Mouse (Mus musculus) brain, embryonic 14.5 days (tissue): ENCODE measurements around the gene Tm9sf1. TPM values are rescaled to one million over a fixed set of nuclear protein-coding genes. Genes with fewer than 3 reads are reported as not detected.

Experiments
- DNase-seq: peaks from one replicate; pipeline ENCODE4 v3.0.0-alpha.2; 2011; ENCODE audit warnings: low read depth
- CTCF ChIP-seq: fragments of 200-500 bp; IDR thresholded peaks from 2 replicates; pipeline ENCODE4 v1.5.1; 2012; ENCODE audit warnings: inconsistent platforms, mild to moderate bottlenecking, moderate library complexity, borderline replicate concordance; ENCODE audit not compliant: insufficient read depth, insufficient read length; ENCODE audit errors: extremely low read depth
- POLR2A ChIP-seq: fragments of 200-500 bp; IDR thresholded peaks from 2 replicates; pipeline ENCODE4 v1.6.1; 2012; ENCODE audit warnings: mild to moderate bottlenecking, inconsistent platforms, borderline replicate concordance; ENCODE audit not compliant: poor library complexity, insufficient read depth, insufficient read length, severe bottlenecking; ENCODE audit errors: extremely low read depth
- polyA plus RNA-seq: library from polyadenylated mRNA; depleted of rRNA; stranded (reverse); fragments of >200 nt; gene quantifications from 2 replicates; pipeline ENCODE4 v1.2.3, GENCODE M21; 2012; rRNA removed

The Tm9sf1 gene
- polyA plus RNA-seq, 1 experiment: 44.9 TPM

DNA sequence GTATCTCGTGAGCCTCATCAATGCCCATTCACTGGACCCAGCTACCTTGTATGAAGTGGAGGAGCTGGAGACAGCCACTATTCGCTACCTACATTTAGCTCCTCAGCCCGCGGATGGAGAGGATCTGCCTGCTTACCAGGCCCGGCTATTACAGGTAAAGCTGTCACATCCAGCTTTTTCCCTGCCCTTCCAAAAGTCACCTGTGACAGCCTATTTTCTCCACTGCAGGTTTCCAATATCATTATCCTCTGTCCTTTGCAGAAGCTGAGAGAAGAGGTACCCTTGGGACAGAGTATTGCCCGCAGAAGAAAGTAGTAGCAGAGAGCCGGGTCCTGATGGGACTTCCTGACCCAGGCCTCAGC lies 40.4 kb downstream of the Tm9sf1 start, which contains the start of gene Irf9:
TSS of gene Irf9 (plus strand) at position 301 of the 362 bp plus-strand sequence.
- DNase-seq: no peak
- TF ChIP-seq CTCF (no peak), POLR2A (no peak)

DNA sequence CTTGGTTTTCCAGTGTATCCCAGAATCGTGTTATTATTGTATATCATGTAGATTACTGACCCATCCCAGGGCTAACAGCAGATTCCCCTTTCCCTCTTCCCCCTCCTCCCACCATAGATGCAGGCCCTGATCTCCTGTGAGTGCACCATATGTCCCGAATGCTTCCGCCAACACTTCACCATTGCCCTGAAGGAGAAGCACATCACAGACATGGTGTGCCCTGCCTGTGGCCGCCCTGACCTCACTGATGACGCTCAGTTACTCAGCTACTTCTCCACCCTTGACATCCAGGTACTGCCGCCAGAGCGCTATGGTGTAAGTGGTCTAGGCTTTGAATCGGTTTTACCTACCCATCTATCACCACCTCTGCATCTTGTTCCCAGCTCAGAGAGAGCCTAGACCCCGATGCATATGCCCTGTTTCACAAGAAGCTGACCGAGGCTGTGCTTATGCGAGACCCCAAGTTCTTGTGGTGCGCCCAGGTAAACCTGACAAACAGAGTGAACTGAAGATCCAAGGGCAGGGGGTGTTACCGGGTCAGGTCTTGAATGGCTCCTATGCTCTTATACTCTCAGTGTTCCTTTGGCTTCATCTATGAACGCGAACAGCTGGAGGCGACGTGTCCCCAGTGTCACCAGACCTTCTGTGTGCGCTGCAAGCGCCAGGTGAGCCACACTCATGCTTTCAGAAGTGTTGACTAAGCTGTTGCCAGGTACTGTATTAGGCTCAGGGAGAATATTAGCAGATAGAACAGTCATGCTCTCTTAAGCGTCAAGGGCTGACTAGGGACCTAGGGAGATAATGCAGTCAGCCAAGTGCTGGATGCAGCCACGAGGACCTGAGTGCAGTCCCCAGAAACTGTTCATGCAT lies 44.9 kb downstream of the Tm9sf1 start:
- no peak for DNase-seq
- TF ChIP-seq POLR2A (no peak), CTCF (no peak)

DNA sequence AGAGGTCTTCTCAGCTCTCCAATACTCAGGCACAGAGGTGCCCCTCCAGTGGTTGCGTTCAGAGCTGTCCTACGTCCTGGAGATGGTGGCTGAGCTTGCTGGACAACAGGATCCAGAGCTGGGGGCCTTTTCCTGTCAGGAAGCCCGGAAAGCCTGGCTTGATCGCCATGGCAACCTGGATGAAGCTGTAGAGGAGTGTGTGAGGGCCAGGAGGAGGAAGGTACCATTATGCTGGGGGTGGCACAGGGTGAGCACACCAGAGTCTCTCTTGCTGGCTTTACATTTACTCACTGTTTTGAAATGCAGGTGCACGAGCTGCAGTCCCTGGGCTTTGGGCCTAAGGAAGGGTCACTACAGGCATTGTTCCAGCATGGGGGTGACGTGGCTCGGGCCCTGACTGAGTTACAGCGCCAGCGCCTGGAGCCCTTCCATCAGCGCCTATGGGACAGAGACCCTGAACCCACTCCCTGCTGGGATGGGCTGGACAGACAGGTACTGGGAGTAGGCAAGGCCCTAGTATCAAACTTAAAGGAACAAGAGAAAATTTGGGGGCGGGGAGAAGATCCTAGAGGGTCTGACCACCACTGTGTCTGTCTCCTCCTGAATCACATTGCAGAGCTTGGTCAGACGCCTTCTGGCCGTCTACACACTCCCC lies 47.4 kb downstream of the Tm9sf1 start:
- TF ChIP-seq POLR2A: no peak
- no peak for TF ChIP-seq CTCF
- DNase-seq: peak; percentile 41

DNA sequence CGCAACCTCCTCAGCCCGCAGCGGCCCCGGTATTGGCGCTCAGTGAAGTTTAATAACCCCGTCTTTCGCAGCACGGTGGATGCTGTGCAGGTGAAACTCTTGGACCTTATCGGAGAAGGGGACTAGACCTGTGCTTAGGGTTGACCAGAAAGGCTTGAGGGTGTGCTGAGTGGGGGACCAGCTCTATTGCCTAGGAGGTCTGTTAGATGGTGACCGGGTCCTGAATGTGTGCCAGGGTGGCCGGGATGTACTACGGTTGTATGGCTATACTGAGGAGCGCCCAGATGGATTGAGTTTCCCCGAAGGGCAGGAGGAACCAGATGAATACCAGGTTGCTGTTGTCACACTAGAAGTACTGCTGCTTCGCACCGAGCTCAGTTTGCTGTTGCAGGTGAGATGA lies 51.4 kb downstream of the Tm9sf1 start:
- TF ChIP-seq CTCF (no peak), POLR2A (no peak)

DNA sequence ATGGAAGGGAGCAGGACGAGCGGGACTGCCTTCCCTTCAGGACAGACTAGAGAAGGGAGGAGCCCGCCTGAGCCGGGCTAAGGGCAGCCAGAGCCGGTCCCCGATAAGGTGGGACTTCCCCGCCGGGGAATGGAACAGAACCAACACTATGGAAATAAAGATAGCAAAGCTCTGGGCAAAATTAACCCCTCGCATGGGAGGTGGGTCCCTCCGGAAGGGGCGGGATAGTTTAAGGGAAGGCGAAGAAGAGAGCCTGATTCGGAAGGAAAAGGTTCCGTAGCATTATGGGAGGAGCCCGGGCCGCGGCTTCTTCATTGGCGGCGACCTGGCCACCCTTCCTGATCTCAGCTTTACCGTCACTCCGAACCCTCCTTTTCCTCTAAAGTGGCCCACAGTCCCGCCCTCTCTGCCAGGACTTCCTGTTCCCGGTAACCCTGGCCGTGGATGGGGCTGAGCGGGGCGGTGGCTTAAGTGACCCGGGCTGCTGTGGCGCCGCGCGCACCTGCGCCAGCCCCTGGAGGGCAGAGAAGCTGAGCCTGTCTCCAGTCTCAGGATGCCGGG lies 52.2 kb downstream of the Tm9sf1 start, which contains the start of gene Rnf31:
TSS of gene Rnf31 (plus strand) at position 378 of the 561 bp plus-strand sequence.
- peak; percentile 1; the same call in 1 of the 2 replicates for TF ChIP-seq POLR2A
- TF ChIP-seq CTCF: no peak
- DNase-seq: peak; percentile 97

More for the DNA sequence above, 51.4 kb downstream of the Tm9sf1 start:
- no peak for DNase-seq

DNA sequence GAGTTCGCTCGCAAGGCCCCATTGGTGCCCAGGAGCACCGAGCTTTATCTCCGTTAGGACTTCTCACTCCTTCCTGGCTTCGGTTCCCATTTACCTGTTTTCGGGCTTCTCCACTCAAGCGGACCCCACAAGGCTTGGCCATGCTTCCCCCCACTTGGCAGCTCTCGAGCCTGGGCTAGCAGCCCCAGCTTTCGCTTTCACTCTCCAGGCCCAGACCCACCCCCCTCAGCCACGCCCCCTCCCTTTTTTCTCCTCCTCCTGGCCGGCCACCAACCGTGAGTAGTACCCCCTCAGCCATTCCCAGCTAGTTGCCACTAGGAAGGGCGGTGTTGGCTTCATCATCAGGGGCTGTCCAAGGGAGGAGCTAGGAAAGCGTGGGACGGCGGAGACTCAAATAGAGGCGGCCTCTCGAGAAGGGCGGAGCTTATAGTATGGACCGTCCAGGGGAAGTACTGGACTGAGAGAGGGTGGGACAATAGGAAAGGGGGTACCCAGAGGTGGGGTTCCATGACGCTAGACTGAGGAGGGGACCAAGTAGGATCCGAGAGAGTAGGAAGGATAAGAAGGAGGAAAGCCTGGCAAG lies 52.8 kb downstream of the Tm9sf1 start, which contains the start of gene Psme2:
TSS of gene Psme2 (minus strand) at position 366 of the 583 bp plus-strand sequence.
- TF ChIP-seq CTCF (peak; percentile 2; the same call in 1 of the 2 replicates), POLR2A (peak; percentile 9; the same call in 1 of the 2 replicates)
- DNase-seq: peak; percentile 99

DNA sequence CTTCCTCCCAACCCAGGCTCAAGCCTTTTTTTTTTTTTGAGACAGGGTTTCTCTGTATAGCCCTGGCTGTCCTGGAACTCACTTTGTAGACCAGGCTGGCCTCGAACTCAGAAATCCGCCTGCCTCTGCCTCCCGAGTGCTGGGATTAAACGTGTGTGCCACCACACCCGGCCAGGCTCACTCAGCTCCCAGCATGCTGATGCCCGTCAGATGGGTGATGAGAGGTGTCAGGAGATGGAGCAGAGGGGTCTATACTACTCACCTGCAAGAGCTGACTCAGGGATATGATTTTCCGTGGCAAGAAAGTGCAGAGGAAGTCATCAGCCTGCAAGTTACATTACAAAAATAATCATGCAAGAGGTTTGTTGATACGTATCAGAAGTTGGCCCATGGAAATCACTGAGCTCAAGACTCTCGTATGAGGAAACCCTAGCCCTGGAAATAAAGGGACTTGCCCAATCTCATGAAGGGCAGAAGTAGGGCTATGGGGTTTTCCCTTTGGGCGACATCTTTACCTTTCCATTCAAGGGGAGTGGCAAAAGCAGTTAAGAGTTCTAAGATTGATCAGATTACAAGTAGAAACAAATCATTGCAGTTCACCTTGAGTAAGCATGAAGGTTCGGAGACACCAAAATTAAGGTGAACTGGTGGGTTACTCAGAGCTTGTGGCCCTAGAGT lies 53.7 kb downstream of the Tm9sf1 start:
- TF ChIP-seq POLR2A (no peak), CTCF (no peak)
- no peak for DNase-seq

DNA sequence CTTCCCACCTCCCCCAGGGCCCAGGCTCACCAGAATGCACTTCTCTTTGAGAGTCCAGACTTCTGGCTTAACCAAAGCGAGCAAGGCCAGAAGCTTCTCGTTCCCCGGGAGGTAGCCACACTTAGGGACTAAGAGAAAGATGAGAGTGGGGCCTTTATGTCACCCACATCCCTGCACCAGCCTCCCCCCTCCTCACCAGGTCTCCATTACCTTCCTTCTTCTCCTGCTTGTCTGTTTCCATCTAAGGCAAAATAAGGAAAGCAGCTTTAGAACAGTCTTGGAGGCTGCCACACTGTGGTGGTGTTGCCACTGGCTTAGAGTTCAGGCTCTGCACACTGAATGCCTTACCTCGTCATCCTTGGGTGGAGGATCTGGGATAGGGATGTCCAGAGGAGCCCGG lies 54.3 kb downstream of the Tm9sf1 start:
- TF ChIP-seq POLR2A: no peak
- no peak for TF ChIP-seq CTCF
- no peak for DNase-seq

DNA sequence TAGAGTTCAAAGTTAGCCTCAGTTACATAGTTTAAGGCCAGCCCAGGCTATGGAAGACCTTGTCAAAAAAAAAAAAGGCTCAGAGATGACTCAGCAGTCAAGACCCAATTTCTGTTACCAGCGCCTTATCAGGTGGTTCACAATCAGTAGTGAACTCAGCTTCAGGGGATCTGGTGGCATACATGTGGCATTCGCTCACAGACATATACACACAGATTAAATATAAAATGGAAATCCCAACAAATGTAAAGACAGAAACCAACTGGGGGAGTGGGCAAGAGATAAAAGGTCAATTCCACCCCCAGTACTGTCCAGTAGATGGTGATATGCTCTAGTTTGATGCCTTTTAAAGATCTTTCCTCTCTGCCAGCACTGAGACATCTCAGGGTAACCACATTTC lies 57.5 kb downstream of the Tm9sf1 start:
- no peak for TF ChIP-seq POLR2A
- DNase-seq: no peak

Other genes with a start within 250 kb of the Tm9sf1 start
- 16.0 and 25.6 TPM in 2 replicates for gene Dhrs4, start 165.0 kb downstream of the Tm9sf1 start, polyA plus RNA-seq
- 178 and 292 TPM in 2 replicates for gene Carmil3, start 153.2 kb downstream of the Tm9sf1 start, polyA plus RNA-seq
- gene Cpne6, start 133.4 kb downstream of the Tm9sf1 start, polyA plus RNA-seq: 6.7 and 9.5 TPM in 2 replicates
- 0.56 and 0.69 TPM in 2 replicates for gene Nrl, start 118.8 kb downstream of the Tm9sf1 start, polyA plus RNA-seq
- 21.5 and 23.2 TPM in 2 replicates for gene Pck2, start 103.5 kb downstream of the Tm9sf1 start, polyA plus RNA-seq
- gene Dcaf11, start 83.8 kb downstream of the Tm9sf1 start, polyA plus RNA-seq: 111 and 112 TPM in 2 replicates
- gene A730061H03Rik, start 83.4 kb downstream of the Tm9sf1 start, polyA plus RNA-seq: 0.92 and 1.3 TPM in 2 replicates
- 0.19 and 0.38 TPM in 2 replicates for gene Fitm1, start 68.2 kb downstream of the Tm9sf1 start, polyA plus RNA-seq
- 94.1 and 98.3 TPM in 2 replicates for gene Psme1, start 65.7 kb downstream of the Tm9sf1 start, polyA plus RNA-seq
- gene Emc9, start 58.5 kb downstream of the Tm9sf1 start, polyA plus RNA-seq: 14.5 and 20.9 TPM in 2 replicates
- gene Psme2, start 52.7 kb downstream of the Tm9sf1 start, polyA plus RNA-seq: 65.9 and 76.2 TPM in 2 replicates
- gene Rnf31, start 52.1 kb downstream of the Tm9sf1 start, polyA plus RNA-seq: 25.1 and 30.4 TPM in 2 replicates
- 23.5 and 26.2 TPM in 2 replicates for gene Irf9, start 40.2 kb downstream of the Tm9sf1 start, polyA plus RNA-seq
- 15.9 and 18.4 TPM in 2 replicates for gene Rec8, start 25.8 kb downstream of the Tm9sf1 start, polyA plus RNA-seq
- 182 and 184 TPM in 2 replicates for gene Ipo4, start 7.8 kb downstream of the Tm9sf1 start, polyA plus RNA-seq
- gene Gm49378, start 5.9 kb downstream of the Tm9sf1 start, polyA plus RNA-seq: 8.4 and 8.8 TPM in 2 replicates
- gene Tssk4, start 6.4 kb upstream of the Tm9sf1 start, polyA plus RNA-seq: 1.2 and 1.8 TPM in 2 replicates
- 45.8 and 51.0 TPM in 2 replicates for gene Mdp1, start 16.7 kb upstream of the Tm9sf1 start, polyA plus RNA-seq
- gene Gmpr2, start 28.1 kb upstream of the Tm9sf1 start, polyA plus RNA-seq: 32.8 and 41.3 TPM in 2 replicates
- 351 and 412 TPM in 2 replicates for gene Nedd8, start 28.3 kb upstream of the Tm9sf1 start, polyA plus RNA-seq
- gene Tinf2, start 38.0 kb upstream of the Tm9sf1 start, polyA plus RNA-seq: 23.2 and 31.9 TPM in 2 replicates
- gene Tgm1, start 70.1 kb upstream of the Tm9sf1 start, polyA plus RNA-seq: 0.96 and 1.2 TPM in 2 replicates
- gene Rabggta, start 78.5 kb upstream of the Tm9sf1 start, polyA plus RNA-seq: 64.9 and 72.8 TPM in 2 replicates
- gene Dhrs1, start 101.9 kb upstream of the Tm9sf1 start, polyA plus RNA-seq: 67.1 and 88.2 TPM in 2 replicates
- gene Nop9, start 101.9 kb upstream of the Tm9sf1 start, polyA plus RNA-seq: 24.6 and 27.9 TPM in 2 replicates
- 0.60 and 0.76 TPM in 2 replicates for gene Cideb, start 114.7 kb upstream of the Tm9sf1 start, polyA plus RNA-seq
- gene Ltb4r2, start 117.6 kb upstream of the Tm9sf1 start, polyA plus RNA-seq: 0.29 and 0.38 TPM in 2 replicates
- 0.45 and 0.71 TPM in 2 replicates for gene Ltb4r1, start 122.2 kb upstream of the Tm9sf1 start, polyA plus RNA-seq
- gene Adcy4, start 140.3 kb upstream of the Tm9sf1 start, polyA plus RNA-seq: 3.5 and 7.8 TPM in 2 replicates
- 2.5 and 2.6 TPM in 2 replicates for gene Ripk3, start 145.1 kb upstream of the Tm9sf1 start, polyA plus RNA-seq
- 22.3 and 26.2 TPM in 2 replicates for gene Nfatc4, start 179.3 kb upstream of the Tm9sf1 start, polyA plus RNA-seq
- gene Nynrin, start 210.2 kb upstream of the Tm9sf1 start, polyA plus RNA-seq: 14.1 and 24.1 TPM in 2 replicates
- 0.43 and 0.51 TPM in 2 replicates for gene Cbln3, start 240.6 kb upstream of the Tm9sf1 start, polyA plus RNA-seq
- 13.4 and 13.7 TPM in 2 replicates for gene Khnyn, start 241.1 kb upstream of the Tm9sf1 start, polyA plus RNA-seq